Mouse (Mus musculus): ENCODE measurements around the gene Hist1h4n.

Hist1h4n gene

DNA sequence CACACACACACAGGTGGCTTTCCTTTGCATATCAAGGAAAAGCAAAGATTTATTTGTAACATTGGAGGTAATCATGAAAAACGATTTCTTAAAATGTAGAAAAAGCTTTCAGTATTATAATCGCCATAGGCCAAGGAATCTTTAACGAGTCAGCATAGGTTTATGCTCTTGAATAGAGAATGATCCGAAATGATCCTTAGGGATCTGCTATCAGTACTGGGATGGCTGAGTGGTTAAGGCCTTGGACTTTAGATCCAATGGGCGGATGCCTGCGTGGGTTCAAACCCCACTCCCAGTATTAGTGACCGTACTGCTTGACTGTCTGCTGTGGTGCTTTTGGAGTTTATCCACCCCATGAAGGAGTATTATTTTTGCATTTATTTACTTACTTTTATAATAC is 36.4 kb downstream of the Hist1h4n start:
- no peak for DNase-seq (ENCODE audit: low read depth, low spot score)

DNA sequence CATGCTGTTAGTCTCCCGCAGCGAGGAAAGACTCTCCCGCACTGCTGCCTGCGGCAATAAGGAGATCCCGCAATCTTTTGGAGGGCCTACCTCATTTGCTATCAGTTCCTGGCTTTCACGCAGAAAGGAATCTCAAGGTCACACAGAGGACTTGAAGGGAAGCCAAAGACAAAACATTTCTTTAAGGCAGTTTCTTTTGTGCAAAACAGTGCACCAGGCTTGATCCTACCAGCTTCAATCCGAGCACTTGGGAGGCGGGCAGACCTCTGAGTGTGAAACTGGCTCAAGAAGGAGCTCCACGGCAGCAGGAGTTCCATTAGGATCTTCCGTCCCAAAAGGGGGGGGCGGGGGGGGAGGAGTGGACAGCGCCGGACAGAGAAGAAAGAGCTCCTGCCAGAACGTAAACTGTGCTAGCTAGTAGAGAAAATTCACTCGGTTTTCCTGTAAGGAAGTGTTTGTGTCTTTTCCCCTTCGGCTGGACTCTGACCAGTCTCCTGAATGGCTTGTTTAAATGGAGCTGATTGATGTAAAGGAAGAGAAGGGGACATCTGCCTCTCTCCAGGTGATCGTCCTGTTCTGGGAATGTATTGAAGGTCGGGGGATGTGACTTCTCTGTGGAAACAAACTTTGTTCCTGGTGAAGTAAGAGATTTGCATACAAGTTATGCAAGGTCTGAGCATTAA is 41.3 kb downstream of the Hist1h4n start:
- no peak for DNase-seq (ENCODE audit: low read depth, low spot score)

DNA sequence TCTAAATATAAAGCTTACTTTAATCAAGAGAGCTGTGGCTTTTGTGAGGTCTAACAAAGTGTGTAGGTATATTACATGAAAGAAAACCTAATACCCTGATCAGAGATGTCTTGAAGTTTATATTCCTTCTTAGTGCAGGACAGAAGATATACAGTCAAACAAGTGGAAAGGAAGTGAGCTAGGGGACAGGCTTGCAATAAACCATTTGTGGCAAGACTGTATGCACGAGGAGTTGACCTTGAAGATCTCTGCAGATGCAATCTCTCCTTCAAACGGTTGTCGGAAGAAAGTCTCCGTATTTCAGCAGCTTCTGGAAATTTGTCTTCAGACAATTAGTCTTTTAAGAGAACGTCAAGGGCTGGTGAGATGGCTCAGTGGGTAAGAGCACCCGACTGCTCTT is 42.1 kb downstream of the Hist1h4n start:
- no peak for DNase-seq (ENCODE audit: low read depth, low spot score)

DNA sequence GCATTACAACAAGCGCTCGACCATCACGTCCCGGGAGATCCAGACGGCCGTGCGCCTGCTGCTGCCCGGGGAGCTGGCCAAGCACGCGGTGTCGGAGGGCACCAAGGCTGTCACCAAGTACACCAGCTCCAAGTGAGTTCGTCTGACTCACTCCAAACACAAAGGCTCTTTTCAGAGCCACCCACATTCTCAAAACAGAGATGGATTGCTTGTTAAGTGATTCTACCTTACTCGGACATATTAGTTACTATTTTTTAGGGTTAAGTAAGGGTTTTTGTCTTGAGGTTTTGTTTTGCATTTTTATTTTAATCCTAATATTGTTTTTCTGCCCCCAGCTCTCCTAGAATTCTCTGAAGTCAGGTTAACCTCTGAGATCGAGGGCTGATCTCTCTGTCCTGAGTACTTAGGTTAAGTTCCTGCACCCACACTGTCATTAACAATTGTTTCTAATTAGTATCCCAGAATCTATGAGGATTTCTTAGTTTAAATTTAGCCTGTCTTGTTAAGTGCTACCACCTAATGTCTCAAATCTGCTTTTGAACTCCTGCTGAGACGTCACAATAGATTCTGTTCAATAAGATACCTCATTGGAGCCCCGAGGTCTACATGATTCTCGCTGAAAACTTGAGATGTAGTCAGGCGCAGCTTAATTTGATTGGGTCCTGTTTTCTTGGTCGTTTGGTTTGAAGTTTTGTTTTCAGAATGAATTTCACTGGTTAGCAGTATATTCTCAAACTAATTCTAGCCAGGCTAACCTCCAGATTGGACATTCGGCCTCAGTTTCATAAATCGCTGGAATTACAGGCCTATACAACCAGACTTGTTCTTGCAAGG is 44.0 kb downstream of the Hist1h4n start:
- no peak for DNase-seq (ENCODE audit: low read depth, low spot score)

DNA sequence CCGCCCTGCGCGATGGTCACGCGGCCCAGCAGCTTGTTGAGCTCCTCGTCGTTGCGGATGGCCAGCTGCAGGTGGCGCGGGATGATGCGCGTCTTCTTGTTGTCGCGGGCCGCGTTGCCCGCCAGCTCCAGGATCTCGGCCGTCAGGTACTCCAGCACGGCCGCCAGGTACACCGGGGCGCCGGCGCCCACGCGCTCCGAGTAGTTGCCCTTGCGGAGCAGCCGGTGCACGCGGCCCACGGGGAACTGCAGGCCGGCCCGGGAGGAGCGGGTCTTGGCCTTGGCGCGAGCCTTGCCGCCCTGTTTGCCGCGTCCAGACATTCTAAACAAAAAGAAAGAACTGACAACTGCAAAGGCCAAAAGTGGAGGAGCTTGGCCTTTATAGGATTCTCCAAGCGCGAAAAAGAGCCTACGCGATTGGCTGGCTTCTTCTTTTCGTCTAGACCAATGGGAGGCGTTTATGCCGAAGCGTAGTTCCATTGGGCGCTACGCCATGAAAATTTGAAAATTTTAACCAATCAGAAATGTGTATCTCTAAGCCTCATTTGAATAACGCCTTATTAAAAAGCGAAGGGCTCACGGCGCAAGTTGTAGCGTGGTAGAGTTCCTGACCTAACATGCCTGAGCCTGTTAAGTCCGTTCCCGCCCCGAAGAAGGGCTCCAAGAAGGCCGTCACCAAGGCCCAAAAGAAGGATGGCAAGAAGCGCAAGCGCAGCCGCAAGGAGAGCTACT is 44.9 kb downstream of the Hist1h4n start, which contains the start of the genes Hist1h2an and Hist1h2bp:
Gene Hist1h2an (minus strand): TSS at position 320 of the 731 bp plus-strand sequence.
Gene Hist1h2bp (plus strand): TSS at position 563 of the 731 bp plus-strand sequence.
- DNase-seq (ENCODE audit: low read depth, low spot score): peak; percentile 92

DNA sequence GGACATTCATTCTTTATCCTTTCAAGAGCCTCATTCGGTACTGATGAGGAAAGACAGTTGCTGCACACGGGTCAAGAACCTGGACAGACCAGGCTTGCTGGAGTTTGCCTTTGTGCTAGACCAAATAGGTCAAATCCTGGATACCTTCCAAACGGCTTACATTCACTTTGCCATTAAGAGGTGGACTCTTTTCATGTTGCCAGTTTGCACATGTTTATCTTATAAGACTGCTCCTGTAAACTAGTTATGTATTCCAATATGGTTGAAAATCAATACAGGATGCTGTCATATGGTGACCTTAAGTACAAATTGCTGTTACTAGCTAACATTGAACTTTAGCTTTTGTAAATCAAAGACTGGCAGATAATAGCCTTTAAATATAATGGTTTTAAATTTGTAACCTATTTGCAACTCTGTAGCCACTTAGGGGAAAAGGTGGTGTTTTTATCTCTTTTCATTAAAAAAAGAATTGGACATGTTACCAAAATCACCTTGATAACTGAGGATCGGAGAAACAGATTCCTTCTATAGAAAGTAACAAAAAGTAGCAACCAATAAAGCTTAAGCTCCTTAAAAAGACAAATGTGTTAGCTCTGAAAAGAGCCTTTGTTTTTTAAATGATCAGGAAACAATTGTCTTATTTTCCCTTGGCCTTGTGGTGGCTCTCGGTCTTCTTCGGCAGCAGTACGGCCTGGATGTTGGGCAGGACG is 45.7 kb downstream of the Hist1h4n start:
- DNase-seq (ENCODE audit: low read depth, low spot score): peak; percentile 25

DNA sequence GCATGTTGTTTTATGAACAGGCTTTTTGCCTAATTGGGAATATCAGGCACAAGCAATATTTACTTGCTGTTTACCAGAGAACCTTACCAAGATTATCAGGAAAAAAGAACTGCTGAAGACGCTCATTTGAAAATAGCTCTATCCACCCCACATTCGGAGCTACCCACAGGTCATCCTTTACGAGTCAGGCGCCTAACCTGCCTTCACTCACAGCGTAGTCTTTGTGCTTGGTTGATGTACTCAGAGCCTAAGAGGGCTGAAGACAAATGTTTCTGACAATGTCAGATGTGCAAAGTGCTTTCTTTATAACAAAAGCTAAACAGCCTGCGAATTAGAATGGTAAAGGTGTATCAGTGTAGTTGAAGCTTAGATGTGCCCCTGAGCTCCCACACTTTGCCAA is 47.7 kb downstream of the Hist1h4n start:
- no peak for DNase-seq (ENCODE audit: low read depth, low spot score)

DNA sequence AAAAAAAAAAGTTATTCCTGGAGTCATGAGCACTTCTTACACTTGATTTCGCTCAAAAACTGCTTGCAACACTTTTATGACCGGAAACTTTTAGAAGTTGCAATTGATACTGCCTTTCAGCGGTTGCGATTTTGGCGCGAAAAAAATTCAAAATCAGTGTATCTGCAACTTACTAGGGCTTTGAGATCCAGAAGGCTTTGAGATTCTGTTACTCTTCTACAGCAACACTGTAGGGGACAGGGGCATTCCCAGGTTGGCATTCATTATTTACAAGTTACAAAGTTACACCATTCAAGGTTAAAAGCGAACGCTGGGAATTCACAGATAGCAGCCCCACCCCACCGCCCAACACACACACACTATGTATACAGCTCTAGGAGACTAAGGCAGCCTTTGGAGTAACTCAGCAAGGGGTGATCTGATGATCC is 48.2 kb downstream of the Hist1h4n start:
- DNase-seq (ENCODE audit: low read depth, low spot score): peak; percentile 68

DNA sequence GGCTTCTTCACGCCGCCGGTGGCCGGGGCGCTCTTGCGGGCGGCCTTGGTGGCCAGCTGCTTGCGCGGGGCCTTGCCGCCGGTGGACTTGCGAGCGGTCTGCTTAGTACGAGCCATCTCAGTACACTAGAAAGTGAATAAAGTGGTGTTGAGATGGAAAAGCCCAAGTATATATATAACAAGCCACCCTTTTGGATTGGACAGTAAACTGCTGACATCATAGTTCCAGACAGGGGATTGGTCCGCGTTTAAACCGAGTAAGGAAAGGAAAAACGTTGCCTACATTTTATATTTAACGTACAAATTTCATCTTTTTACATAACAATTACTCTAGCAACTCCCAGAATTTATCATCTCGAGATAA is 48.8 kb downstream of the Hist1h4n start, which contains the start of gene Hist1h3i:
Gene Hist1h3i (minus strand): TSS at position 116 of the 363 bp plus-strand sequence.
- DNase-seq (ENCODE audit: low read depth, low spot score): peak; percentile 86

DNA sequence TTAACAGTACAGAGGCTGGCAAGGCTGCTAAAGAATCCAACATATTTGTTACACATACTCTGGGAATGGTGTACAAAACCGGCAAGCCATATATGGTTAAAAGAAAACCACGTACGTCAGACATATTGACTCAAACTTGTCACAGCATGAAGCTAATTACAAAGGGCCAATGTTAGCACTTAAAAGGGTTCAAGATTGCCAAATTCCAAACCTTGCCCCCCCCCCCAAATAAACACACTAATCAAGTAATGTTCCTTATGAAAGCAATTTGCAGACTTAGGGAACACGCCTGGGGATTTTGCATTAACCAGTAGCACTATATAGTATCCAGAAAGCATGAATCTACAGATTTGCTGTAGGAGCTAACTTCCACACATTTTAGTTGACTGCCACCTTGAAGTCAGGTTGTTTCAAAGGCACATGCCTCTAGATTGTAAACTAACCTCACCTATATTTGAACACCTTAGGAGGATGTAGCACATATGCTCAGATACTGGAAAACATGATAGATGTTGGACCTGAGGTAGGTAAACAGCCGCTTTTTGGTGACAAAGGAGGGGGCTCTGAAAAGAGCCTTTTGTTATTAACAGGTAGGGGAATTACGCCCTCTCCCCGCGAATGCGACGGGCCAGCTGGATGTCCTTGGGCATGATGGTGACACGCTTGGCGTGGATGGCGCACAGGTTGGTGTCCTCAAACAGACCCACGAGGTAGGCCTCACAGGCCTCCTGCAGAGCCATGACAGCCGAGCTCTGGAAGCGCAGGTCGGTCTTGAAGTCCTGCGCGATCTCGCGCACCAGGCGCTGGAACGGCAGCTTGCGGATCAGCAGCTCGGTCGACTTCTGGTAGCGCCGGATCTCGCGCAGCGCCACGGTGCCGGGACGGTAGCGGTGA is 49.4 kb downstream of the Hist1h4n start:
- peak; percentile 45 for DNase-seq (ENCODE audit: low read depth, low spot score)

All from CD4-positive, CD25-positive, alpha-beta regulatory T cell, adult 2 months (primary cell).